Mouse (Mus musculus): ENCODE data around the gene Pitpnm1.

Pitpnm1 gene

DNA sequence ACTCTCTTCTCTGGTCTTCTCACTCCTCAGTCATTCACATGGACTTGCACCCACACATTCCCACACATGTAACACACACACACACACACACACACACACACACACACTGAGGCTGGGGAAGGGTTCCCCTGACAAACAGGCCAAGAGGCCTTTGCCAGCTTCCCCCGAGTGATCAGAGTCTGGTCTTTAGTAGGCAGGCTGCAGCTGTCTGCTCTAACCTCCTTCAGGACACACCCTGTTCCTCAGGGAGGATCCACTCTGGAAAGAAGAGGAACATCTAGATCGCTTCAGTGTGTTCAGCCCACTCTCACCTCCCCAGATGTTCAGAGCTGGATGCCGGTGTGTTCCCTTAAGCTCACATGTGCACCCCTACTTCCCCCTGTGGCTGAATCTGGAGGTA, 5.5 kb upstream of the Pitpnm1 start:
- no peak for DNase-seq (ENCODE audit: inconsistent age in 2 of 2, low spot score in 1 of 2)

GRCm38 (mm10) chr19:4094774-4095303, 5.0 kb upstream of the Pitpnm1 start:
- no peak for DNase-seq (ENCODE audit: inconsistent age in 2 of 2, low spot score in 1 of 2)

DNA sequence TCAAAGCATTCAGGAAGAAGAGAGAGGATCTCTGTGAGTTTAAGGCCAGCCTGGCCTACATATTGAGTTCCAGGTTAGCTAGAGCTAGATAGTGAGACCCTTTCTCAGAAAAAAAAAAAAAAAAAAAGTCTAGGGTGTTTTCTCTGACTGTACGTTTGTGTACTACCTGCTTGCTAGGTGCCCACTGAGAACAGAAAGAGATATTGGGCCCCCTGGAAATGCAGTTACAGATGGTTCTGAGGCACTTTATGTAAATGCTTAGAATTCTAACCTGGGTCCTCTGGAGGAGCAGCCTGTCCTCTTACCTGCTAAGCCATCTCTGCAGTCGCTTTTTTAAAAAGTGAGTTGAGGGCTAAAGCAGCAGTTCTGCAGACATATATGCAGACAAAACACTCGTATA, 4.0 kb upstream of the Pitpnm1 start:
- no peak for DNase-seq (ENCODE audit: inconsistent age in 2 of 2, low spot score in 1 of 2)

DNA sequence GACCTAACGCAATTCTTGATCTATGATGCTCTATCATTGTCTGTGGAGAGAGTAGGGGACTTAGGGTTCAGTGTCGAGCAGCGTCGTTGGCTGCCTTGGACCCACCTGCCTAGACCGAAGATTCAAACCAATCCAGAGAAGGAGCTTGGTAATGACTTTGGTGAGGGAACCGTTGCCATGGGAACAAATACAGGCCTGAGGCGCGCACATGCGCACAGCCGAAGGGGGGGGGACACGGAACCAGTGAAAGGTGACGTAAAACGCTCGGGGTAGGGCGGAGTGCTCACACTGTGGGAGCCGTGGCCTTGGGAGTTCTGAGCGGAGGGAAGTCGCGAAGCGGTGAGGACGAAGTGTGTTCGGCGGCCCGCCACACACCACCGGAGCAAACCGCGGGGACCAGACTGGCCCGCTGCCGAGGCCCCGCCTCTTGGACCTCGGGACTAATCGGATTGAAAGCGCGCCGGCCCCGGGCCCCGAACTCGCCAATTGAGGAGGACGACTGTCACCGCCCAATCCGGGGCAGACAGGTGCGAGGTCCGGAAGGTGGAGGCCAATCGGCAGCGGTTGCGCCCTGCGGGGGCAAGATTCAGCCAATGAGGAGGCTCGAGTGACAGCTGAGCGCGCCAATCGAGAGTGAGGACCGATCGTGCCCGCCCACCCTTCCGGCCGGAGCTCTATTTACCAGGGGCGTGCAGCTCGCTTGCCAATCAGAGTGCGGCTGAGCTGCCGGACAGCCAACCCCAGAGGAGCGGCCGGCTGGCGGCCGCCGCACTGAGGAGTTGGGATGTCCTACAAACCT, 3.0 kb upstream of the Pitpnm1 start, which contains the start of gene Cdk2ap2:
Gene Cdk2ap2 (plus strand): TSS at position 541 of the 799 bp plus-strand sequence.
- DNase-seq (ENCODE audit: inconsistent age in 2 of 2, low spot score in 1 of 2), result peak; percentile 100

DNA sequence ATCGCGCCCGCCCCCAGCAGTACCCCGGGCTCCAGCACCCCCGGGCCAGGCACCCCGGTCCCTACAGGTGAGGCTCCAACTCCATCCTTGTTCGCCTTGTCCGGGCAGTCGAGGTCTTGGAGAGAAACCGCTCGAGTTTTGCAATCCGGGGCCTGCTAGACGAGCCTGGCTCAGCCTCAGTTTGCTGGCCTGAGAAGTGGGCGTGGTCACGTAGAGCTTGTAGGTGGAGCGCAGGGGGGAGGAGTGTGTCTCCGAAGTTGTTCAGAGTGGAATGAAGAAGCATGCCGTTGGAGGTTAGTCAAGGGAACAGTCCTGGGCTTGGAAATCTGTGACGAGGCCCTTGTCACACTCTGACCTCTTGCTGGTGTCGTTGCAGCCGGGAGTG, 2.4 kb upstream of the Pitpnm1 start:
- DNase-seq (ENCODE audit: inconsistent age in 2 of 2, low spot score in 1 of 2), result no peak

DNA sequence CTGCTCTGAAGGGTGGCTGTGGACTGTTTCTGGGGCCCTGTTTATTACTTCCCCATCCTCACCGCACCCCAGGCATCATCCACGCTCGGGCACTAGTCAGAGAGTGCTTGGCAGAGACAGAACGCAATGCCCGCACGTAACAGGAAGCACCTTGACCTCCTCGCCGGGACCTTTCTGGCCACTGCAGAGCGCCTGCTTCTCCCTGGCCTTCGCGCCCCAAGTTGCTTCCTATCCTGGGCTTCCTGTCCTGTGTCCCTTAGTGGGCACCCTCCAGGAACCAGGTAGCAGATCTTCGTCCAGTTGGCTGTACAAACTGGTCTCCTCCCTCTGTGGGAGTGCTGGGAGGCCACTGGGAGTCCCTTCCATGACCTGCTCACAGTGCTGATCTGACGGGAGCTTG, 1.4 kb upstream of the Pitpnm1 start:
- peak; percentile 73 to 84 for DNase-seq (ENCODE audit: inconsistent age in 2 of 2, low spot score in 1 of 2)

GRCm38 (mm10) chr19:4099056-4099455, 742 bp upstream of the Pitpnm1 start:
- peak; percentile 93 to 98 for DNase-seq (ENCODE audit: inconsistent age in 2 of 2, low spot score in 1 of 2)

DNA sequence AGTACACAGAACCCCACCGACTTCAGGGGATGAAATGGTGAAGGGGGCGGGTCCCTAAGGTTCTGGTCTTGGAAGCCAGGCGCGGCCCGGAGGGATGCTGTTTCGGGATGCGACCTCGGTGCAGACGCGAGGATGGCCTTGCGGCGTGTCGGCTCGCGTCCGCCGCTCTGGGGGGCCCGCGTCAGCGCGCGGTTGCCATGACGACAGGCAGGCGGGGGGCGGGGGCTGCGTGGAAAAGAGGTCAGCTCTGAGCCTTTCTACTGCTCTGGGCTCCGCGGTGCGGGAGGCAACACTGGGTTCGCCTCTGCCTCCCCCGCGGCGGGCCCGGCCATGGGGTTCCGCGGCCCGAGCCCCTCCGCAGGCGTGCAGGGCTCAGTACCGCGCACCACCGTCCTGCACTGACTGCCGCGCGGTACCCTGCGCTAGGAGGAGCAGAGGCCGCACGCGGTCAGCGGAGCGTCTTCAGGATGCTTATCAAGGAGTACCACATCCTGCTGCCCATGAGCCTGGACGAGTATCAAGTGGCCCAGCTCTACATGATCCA, 992 bp downstream of the Pitpnm1 start:
- DNase-seq (ENCODE audit: inconsistent age in 2 of 2, low spot score in 1 of 2), result peak; percentile 80 to 88

GRCm38 (mm10) chr19:4101466-4101865, 1.7 kb downstream of the Pitpnm1 start:
- DNase-seq (ENCODE audit: inconsistent age in 2 of 2, low spot score in 1 of 2), result no peak

DNA sequence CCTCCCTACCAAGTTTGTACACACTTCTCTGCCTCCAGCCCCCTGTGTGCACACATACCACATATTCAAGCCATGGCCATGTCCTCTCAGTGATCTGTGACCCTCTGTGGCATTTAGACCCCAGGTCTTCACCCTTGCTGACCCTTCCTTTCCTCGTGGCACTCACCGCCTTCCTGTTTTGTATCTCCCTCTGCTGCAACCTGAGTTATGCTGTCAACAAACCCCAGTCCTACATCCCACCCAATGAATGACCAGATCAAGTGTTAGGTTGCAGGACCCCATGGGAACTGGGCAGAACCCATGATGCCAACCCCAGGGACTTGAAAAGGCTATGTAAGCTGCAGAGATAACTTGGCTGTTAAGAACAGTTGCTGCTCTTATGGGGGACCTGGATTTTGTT, 2.3 kb downstream of the Pitpnm1 start:
- no peak for DNase-seq (ENCODE audit: inconsistent age in 2 of 2, low spot score in 1 of 2)

DNA sequence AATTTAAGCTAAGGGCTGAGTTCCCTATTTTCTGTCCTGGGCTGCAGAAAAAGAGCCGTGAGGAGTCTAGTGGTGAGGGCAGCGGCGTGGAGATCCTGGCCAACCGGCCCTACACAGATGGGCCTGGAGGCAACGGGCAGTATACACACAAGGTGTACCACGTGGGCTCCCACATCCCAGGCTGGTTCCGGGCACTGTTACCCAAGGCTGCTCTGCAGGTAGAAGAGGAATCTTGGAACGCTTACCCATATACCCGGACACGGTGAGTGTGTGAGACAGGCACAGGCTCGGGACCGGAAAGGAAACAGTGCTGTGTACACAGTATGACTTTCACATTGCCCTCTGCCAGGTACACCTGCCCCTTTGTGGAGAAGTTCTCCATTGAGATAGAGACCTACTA, 2.8 kb downstream of the Pitpnm1 start:
- DNase-seq (ENCODE audit: inconsistent age in 2 of 2, low spot score in 1 of 2), result no peak

DNA sequence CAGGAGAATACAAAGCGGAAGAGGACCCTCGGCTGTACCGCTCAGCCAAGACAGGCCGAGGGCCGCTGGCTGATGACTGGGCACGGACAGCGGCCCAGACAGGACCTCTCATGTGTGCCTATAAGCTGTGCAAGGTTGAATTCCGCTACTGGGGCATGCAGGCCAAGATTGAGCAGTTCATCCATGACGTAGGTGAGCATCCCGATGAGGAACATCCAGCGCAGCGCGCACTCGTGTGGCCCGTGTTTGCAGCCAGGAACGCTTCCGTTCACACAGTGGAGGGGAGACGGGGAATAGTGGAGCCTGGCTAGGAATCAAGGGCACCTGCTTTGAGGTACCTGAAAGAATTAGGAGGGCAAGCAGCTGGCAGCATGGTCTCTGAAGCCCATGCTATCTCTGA, 3.5 kb downstream of the Pitpnm1 start:
- no peak for DNase-seq (ENCODE audit: inconsistent age in 2 of 2, low spot score in 1 of 2)

DNA sequence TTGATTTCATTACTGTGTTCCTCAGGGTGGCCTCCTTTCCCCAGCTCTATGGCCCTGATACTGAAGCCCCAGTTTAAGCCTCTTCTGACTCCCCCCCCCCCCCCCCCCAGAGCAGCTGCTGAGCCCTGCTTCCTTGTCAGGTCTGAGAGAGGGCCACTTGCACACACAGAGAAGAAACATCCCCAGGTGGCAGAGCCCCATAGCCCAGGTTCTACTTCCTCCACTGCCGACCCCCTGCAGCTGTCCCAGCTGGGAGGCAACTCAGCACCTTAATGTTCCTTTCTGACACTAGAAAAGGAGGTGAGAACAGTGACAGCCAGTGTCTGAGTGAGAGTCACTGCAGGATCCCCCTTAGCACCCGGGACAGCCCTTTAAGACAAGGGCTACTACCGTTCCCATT, 4.0 kb downstream of the Pitpnm1 start:
- no peak for DNase-seq (ENCODE audit: inconsistent age in 2 of 2, low spot score in 1 of 2)

DNA sequence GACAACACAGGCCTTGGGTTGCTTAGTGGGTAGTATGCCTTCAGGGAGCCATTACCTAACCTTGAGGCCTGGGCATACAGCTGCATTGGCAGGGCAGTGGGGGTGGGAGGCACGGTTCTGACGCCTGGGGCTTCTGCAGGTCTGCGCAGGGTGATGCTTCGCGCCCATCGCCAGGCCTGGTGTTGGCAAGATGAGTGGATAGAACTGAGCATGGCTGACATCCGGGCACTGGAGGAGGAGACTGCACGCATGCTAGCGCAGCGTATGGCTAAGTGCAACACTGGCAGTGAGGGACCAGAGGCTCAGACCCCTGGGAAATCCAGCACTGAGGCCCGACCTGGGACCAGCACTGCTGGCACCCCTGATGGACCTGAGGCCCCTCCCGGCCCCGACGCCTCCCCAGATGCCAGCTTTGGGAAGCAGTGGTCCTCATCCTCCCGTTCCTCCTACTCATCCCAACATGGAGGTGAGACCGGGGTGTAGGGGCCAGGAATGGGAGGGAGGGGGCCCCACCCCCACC, 4.9 kb downstream of the Pitpnm1 start:
- no peak for DNase-seq (ENCODE audit: inconsistent age in 2 of 2, low spot score in 1 of 2)

- no peak for DNase-seq (ENCODE audit: inconsistent age in 2 of 2, low spot score in 1 of 2)
Measured at GRCm38 (mm10) chr19:4106654-4107053, 6.9 kb downstream of the Pitpnm1 start.

DNA sequence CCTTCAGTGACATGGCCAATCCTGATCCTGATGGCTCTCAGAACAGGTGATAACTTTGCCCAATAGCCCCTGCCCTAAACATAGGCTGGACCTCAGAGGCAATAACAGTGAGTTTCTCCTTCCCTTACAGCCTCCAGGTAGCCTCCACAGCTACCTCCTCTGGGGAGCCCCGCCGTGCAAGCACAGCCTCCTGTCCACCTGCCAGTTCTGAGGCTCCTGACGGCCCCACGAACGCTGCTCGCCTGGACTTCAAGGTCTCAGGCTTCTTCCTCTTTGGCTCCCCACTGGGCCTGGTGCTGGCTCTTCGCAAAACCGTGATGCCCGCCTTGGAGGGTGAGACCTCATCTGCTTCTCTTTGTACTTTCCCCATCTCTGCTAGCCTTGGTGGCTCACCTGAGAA, 8.7 kb downstream of the Pitpnm1 start:
- no peak for DNase-seq (ENCODE audit: inconsistent age in 2 of 2, low spot score in 1 of 2)

- DNase-seq (ENCODE audit: inconsistent age in 2 of 2, low spot score in 1 of 2), result peak; percentile 45 to 63
Measured at GRCm38 (mm10) chr19:4112063-4112960, 12.5 kb downstream of the Pitpnm1 start.

GRCm38 (mm10) chr19:4113186-4113805, 13.5 kb downstream of the Pitpnm1 start:
- DNase-seq (ENCODE audit: inconsistent age in 2 of 2, low spot score in 1 of 2), result peak; percentile 98 to 99

- DNase-seq (ENCODE audit: inconsistent age in 2 of 2, low spot score in 1 of 2), result peak; percentile 67 to 87
Measured at GRCm38 (mm10) chr19:4113806-4114230, 14.0 kb downstream of the Pitpnm1 start.

- no peak for DNase-seq (ENCODE audit: inconsistent age in 2 of 2, low spot score in 1 of 2)
Measured at GRCm38 (mm10) chr19:4114551-4114950, 14.8 kb downstream of the Pitpnm1 start.

DNA sequence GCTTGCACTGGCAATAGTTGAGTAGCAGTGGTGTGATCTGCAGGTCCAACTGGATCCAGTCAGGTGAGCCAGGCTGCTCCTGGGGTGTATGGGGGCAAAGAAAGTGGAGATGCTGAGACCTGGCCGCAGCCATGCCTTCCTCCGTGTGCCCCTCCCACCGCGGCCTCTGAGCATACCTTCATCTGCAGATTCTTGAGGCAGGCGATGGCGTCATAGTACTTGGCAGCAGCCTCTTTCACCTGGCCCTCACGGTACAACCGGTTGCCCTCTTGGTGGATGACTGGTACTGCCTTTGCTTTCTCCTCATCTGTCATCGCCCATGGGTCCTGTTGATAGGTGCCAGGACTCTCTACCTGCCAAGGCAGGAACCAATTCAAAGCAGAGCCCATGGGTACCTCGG, 15.3 kb downstream of the Pitpnm1 start:
- DNase-seq (ENCODE audit: inconsistent age in 2 of 2, low spot score in 1 of 2), result no peak
